Mouse (Mus musculus): Measurements from ENCODE around the gene Arfip1.

GRCm38 (mm10) chr3:84492148-84492547 is 90.3 kb downstream of the Arfip1 start:
- no peak for TF ChIP-seq CTCF (IDR thresholded peaks at IDR 0.05; ENCODE audit: low read depth)
- no peak for TF ChIP-seq EP300 (optimal IDR thresholded peaks at IDR 0.05)
